Mouse (Mus musculus): Measurements from ENCODE around the gene Gm17018. TPM values are rescaled to one million over a fixed set of nuclear protein-coding genes. Genes with fewer than 3 reads are reported as not detected.

Gm17018 gene
- 21.2 and 25.0 TPM in 2 replicates for polyA plus RNA-seq (2012; rRNA removed)

- TF ChIP-seq POLR2A (IDR thresholded peaks at IDR 0.05; ENCODE audit: control insufficient read depth, low read depth, low read length) (peak; percentile 81), CTCF (IDR thresholded peaks at IDR 0.05; ENCODE audit: control insufficient read depth, insufficient read depth, insufficient replicate concordance, low read depth, low read length) (no peak)
- H3K36me3 ChIP-seq (ENCODE audit: control insufficient read depth, insufficient read depth, low read length) = peaks cover 2% of the 10 kb centered on the region
- H3K4me3 ChIP-seq (ENCODE audit: control insufficient read depth, low read depth, low read length) = peak within 1 kb of the TSS; percentile 99
- no peaks in the 10 kb centered on the region for H3K27me3 ChIP-seq (ENCODE audit: control insufficient read depth, insufficient read depth, low read length)
- H3K27ac ChIP-seq (ENCODE audit: control insufficient read depth, insufficient read depth, low read depth, low read length) = peak within 1 kb of the TSS; percentile 57
- peaks cover 5% of the 10 kb centered on the region; the same call in 1 of the 2 replicates for H3K4me1 ChIP-seq (ENCODE audit: control insufficient read depth, insufficient read depth, low read length)
Measured at GRCm38 (mm10) chr19:45560153-45560890, at the start of gene Gm17018, which contains the start of gene Poll. Gene Gm17018 (plus strand): TSS chr19:45560615. Gene Poll (minus strand): TSS chr19:45560531.

GRCm38 (mm10) chr19:45510680-45511079 lies 49.7 kb upstream of the Gm17018 start:
- peaks cover 2% of the 10 kb centered on the region; the same call in 1 of the 2 replicates for H3K36me3 ChIP-seq (ENCODE audit: control insufficient read depth, insufficient read depth, low read length)
- TF ChIP-seq POLR2A (IDR thresholded peaks at IDR 0.05; ENCODE audit: control insufficient read depth, low read depth, low read length) = no peak
- no peak for TF ChIP-seq CTCF (IDR thresholded peaks at IDR 0.05; ENCODE audit: control insufficient read depth, insufficient read depth, insufficient replicate concordance, low read depth, low read length)
- no peaks in the 10 kb centered on the region for H3K27me3 ChIP-seq (ENCODE audit: control insufficient read depth, insufficient read depth, low read length)
- H3K27ac ChIP-seq (ENCODE audit: control insufficient read depth, insufficient read depth, low read depth, low read length) = no peak overlapping the region
- no peak overlapping the region for H3K4me3 ChIP-seq (ENCODE audit: control insufficient read depth, low read depth, low read length)
- no peaks in the 10 kb centered on the region for H3K4me1 ChIP-seq (ENCODE audit: control insufficient read depth, insufficient read depth, low read length)

GRCm38 (mm10) chr19:45511406-45511805 lies 49.0 kb upstream of the Gm17018 start:
- Histone ChIP-seq H3K4me3 (ENCODE audit: control insufficient read depth, low read depth, low read length) (no peak overlapping the region), H3K27ac (ENCODE audit: control insufficient read depth, insufficient read depth, low read depth, low read length) (no peak overlapping the region), H3K4me1 (ENCODE audit: control insufficient read depth, insufficient read depth, low read length) (no peaks in the 10 kb centered on the region), H3K36me3 (ENCODE audit: control insufficient read depth, insufficient read depth, low read length) (peaks cover 2% of the 10 kb centered on the region; the same call in 1 of the 2 replicates), H3K27me3 (ENCODE audit: control insufficient read depth, insufficient read depth, low read length) (no peaks in the 10 kb centered on the region)
- TF ChIP-seq CTCF (IDR thresholded peaks at IDR 0.05; ENCODE audit: control insufficient read depth, insufficient read depth, insufficient replicate concordance, low read depth, low read length) = no peak
- no peak for TF ChIP-seq POLR2A (IDR thresholded peaks at IDR 0.05; ENCODE audit: control insufficient read depth, low read depth, low read length)

DNA sequence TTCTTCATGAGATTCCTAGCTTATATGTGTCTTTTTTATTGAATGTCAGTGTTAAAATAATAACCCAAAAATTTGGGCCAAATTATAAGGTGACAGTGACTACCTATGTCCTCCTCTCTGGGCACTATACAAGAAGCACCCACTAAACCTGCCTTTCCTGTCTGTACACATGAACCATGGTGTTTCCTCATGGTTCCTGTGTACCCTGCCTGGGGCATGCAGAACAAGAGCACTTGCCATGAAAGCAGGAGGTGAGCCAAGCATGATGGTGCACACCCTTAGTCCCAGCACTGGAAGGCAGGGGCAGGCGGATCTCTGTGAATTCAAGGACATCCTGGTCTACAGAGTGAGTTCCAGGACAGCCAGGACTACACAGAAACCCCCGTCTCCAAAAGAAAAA lies 45.1 kb upstream of the Gm17018 start:
- Histone ChIP-seq H3K4me1 (ENCODE audit: control insufficient read depth, insufficient read depth, low read length) (no peaks in the 10 kb centered on the region), H3K27me3 (ENCODE audit: control insufficient read depth, insufficient read depth, low read length) (no peaks in the 10 kb centered on the region), H3K27ac (ENCODE audit: control insufficient read depth, insufficient read depth, low read depth, low read length) (no peak overlapping the region), H3K4me3 (ENCODE audit: control insufficient read depth, low read depth, low read length) (no peak overlapping the region), H3K36me3 (ENCODE audit: control insufficient read depth, insufficient read depth, low read length) (peaks cover 3% of the 10 kb centered on the region)
- no peak for TF ChIP-seq CTCF (IDR thresholded peaks at IDR 0.05; ENCODE audit: control insufficient read depth, insufficient read depth, insufficient replicate concordance, low read depth, low read length)
- TF ChIP-seq POLR2A (IDR thresholded peaks at IDR 0.05; ENCODE audit: control insufficient read depth, low read depth, low read length) = no peak

DNA sequence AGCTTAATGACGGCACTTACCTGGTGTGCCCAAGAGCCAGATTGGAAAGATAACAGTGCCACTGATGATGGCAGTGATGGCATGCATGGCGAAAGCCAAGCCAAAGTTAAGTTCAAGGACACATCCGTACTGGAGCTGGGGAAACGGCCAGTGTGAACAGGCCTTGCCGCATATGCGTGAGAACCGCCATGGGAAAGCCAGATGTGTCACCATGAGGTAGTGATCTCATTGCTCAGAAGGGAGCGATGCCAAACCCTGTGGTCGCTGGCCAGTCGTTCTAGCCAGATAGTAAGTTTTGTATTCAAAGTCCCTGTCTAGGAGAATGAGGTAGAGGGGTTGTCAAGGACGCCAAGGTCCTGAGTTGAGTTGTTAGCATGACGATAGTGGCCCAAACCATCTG lies 44.2 kb upstream of the Gm17018 start:
- no peak overlapping the region for H3K4me3 ChIP-seq (ENCODE audit: control insufficient read depth, low read depth, low read length)
- no peak overlapping the region for H3K27ac ChIP-seq (ENCODE audit: control insufficient read depth, insufficient read depth, low read depth, low read length)
- H3K36me3 ChIP-seq (ENCODE audit: control insufficient read depth, insufficient read depth, low read length) = peaks cover 3% of the 10 kb centered on the region
- no peaks in the 10 kb centered on the region for H3K4me1 ChIP-seq (ENCODE audit: control insufficient read depth, insufficient read depth, low read length)
- TF ChIP-seq CTCF (IDR thresholded peaks at IDR 0.05; ENCODE audit: control insufficient read depth, insufficient read depth, insufficient replicate concordance, low read depth, low read length) (no peak), POLR2A (IDR thresholded peaks at IDR 0.05; ENCODE audit: control insufficient read depth, low read depth, low read length) (no peak)
- H3K27me3 ChIP-seq (ENCODE audit: control insufficient read depth, insufficient read depth, low read length) = no peaks in the 10 kb centered on the region

GRCm38 (mm10) chr19:45527382-45527781 lies 33.0 kb upstream of the Gm17018 start:
- Histone ChIP-seq H3K4me3 (ENCODE audit: control insufficient read depth, low read depth, low read length) (no peak overlapping the region), H3K36me3 (ENCODE audit: control insufficient read depth, insufficient read depth, low read length) (no peaks in the 10 kb centered on the region), H3K4me1 (ENCODE audit: control insufficient read depth, insufficient read depth, low read length) (no peaks in the 10 kb centered on the region), H3K27ac (ENCODE audit: control insufficient read depth, insufficient read depth, low read depth, low read length) (no peak overlapping the region), H3K27me3 (ENCODE audit: control insufficient read depth, insufficient read depth, low read length) (no peaks in the 10 kb centered on the region)
- no peak for TF ChIP-seq CTCF (IDR thresholded peaks at IDR 0.05; ENCODE audit: control insufficient read depth, insufficient read depth, insufficient replicate concordance, low read depth, low read length)
- no peak for TF ChIP-seq POLR2A (IDR thresholded peaks at IDR 0.05; ENCODE audit: control insufficient read depth, low read depth, low read length)

DNA sequence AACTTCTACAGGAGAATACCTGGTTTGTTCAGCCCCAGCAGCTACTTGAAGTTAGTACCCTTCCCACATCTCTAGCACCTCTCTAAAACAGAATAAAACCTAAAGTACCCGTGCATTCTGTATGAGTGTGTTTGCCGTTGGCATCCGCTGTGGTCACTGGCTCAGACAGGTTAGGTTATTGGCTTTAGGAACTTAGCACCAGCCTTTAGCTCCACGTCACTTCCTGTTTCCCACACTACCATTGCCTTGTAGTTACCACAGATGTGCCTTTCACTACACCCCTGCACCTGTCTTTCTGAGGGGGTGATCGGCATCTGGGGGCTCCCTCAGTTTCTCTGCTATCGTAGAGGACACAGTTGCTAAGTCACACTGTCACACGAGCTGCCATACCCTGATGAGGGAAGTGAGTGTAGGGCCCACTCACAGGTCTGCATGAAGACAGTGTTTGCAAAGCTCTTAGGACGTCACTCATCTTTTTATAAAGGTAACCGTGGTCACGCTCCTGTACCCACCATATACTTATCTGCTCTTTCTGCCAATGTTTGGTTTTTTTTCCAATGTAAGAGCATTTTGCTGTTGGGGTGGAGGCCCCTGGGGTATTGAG lies 32.4 kb upstream of the Gm17018 start:
- Histone ChIP-seq H3K27ac (ENCODE audit: control insufficient read depth, insufficient read depth, low read depth, low read length) (no peak overlapping the region), H3K4me3 (ENCODE audit: control insufficient read depth, low read depth, low read length) (no peak overlapping the region), H3K36me3 (ENCODE audit: control insufficient read depth, insufficient read depth, low read length) (no peaks in the 10 kb centered on the region), H3K27me3 (ENCODE audit: control insufficient read depth, insufficient read depth, low read length) (no peaks in the 10 kb centered on the region), H3K4me1 (ENCODE audit: control insufficient read depth, insufficient read depth, low read length) (no peaks in the 10 kb centered on the region)
- TF ChIP-seq POLR2A (IDR thresholded peaks at IDR 0.05; ENCODE audit: control insufficient read depth, low read depth, low read length) (no peak), CTCF (IDR thresholded peaks at IDR 0.05; ENCODE audit: control insufficient read depth, insufficient read depth, insufficient replicate concordance, low read depth, low read length) (no peak)

Data from testis, adult 2 months (tissue).